Mouse (Mus musculus): Measurements from ENCODE around the gene Hoxc9. TPM values are rescaled to one million over a fixed set of nuclear protein-coding genes. Genes with fewer than 3 reads are reported as not detected.

The Hoxc9 gene
- polyA plus RNA-seq, 1 experiment from 2014 or later: 0.06 TPM

MicroRNA genes within 50 kb of the gene (microRNA counts, 519-probe panel; counts per million panel counts)
- microRNA mmu-miR-615-3p (not detected), microRNA mmu-miR-615-5p (not detected)

Small RNA genes lying within 50 kb of the gene (microRNA-seq; reads per million reads assigned to microRNA genes)
- 24.9 reads per million, percentile 35 among the genes with 10 or more reads in this experiment for gene Mir196a-2
- gene Mir615: 707 reads per million, percentile 71 among the genes with 10 or more reads in this experiment

Other genes starting within 250 kb of the Hoxc9 start
- gene Hoxc13, start 55.3 kb upstream of the Hoxc9 start, polyA plus RNA-seq (2015; fragmentation: Nextera tagmentation; extraction: Ambion mirVana): not detected in 2 replicates
- not detected in 2 replicates for gene Hoxc12, start 39.7 kb upstream of the Hoxc9 start, polyA plus RNA-seq (2015; fragmentation: Nextera tagmentation; extraction: Ambion mirVana)
- 0.14 TPM in 1 of 2 replicates, not detected in the other for gene Hoxc11, start 22.0 kb upstream of the Hoxc9 start, polyA plus RNA-seq (2015; fragmentation: Nextera tagmentation; extraction: Ambion mirVana)
- 0.10 and 0.31 TPM in 2 replicates for gene Hoxc10, start 9.6 kb upstream of the Hoxc9 start, polyA plus RNA-seq (2015; fragmentation: Nextera tagmentation; extraction: Ambion mirVana)
- 13.6 and 16.2 TPM in 2 replicates for gene Hoxc5, start 9.0 kb upstream of the Hoxc9 start, polyA plus RNA-seq (2015; fragmentation: Nextera tagmentation; extraction: Ambion mirVana)
- 1.4 and 1.9 TPM in 2 replicates for gene Hoxc8, start 14.2 kb downstream of the Hoxc9 start, polyA plus RNA-seq (2015; fragmentation: Nextera tagmentation; extraction: Ambion mirVana)
- gene Hoxc6, start 21.8 kb downstream of the Hoxc9 start, polyA plus RNA-seq (2015; fragmentation: Nextera tagmentation; extraction: Ambion mirVana): 2.6 and 4.7 TPM in 2 replicates
- gene Hoxc4, start 42.5 kb downstream of the Hoxc9 start, polyA plus RNA-seq (2015; fragmentation: Nextera tagmentation; extraction: Ambion mirVana): 16.2 and 17.3 TPM in 2 replicates
- 18.3 and 21.6 TPM in 2 replicates for gene Smug1, start 190.7 kb downstream of the Hoxc9 start, polyA plus RNA-seq (2015; fragmentation: Nextera tagmentation; extraction: Ambion mirVana)

All from stomach, embryonic 15.5 days (tissue).